Mouse (Mus musculus) thymus, postnatal 14 days (tissue): ENCODE results near the gene Uhrf1bp1l.

ENCODE experiments used
- DNase-seq: peaks from one replicate; pipeline ENCODE4 v3.0.0; 2021

The Uhrf1bp1l gene

GRCm38 (mm10) chr10:89855251-89855875 is 110.6 kb downstream of the Uhrf1bp1l start:
- no peak for DNase-seq

GRCm38 (mm10) chr10:89856286-89856685 is 111.5 kb downstream of the Uhrf1bp1l start:
- no peak for DNase-seq

DNA sequence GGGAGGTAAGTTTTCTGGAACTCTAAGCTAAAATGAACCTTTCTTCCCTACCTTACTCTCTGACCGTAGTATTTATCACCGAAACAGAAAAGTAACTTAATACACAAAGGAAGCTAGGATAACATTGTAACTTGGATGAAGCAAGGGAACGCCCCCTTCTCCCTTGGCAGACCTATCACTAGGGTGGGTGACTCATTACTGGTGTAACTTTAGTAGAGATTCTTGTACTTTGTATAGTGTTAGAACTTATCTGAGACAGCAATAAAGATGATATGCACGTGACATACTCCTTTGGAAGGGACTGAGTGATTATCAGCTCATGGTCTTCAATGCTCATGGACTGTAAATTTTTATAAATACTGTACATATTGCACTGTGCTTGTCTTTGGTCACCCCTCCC is 123.4 kb downstream of the Uhrf1bp1l start:
- no peak for DNase-seq

- no peak for DNase-seq
Observed at GRCm38 (mm10) chr10:89868836-89869235, 124.0 kb downstream of the Uhrf1bp1l start.
